Mouse (Mus musculus) adrenal gland, adult (tissue): Measurements from ENCODE around the gene Gm13090.
A peak's percentile ranks its signal among the peaks of the same experiment; 100 is the strongest.

Experiments used
- DNase-seq, 2 experiments: peaks; one replicate each; pipeline ENCODE4 v3.0.0; 2022 to 2023; ENCODE audit warnings: low spot score in 1 of 2; ENCODE audit not compliant: inconsistent age in 2 of 2

Gm13090 gene

GRCm38 (mm10) chr4:151135491-151135890, 46.1 kb downstream of the Gm13090 start:
- no peak for DNase-seq

DNA sequence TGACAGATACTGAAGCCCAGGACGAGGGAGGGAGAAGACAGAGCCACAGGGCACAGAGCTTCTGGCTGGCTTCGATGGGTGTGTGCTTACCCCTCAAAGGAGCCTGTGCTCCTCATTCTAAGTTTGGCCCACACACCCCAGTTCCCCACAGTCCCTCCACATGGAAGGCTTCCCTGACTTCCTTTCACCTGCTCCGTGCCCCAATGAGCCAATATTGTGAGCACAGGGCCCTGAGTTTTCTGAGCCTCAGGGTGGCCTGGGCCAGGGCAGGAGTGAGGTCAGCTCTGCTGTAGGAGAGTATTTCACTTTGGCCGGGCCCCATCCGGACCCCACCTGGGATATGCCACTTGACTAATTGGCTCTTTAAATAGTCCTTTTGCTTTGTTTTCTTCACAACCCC, 48.3 kb downstream of the Gm13090 start:
- no peak for DNase-seq

DNA sequence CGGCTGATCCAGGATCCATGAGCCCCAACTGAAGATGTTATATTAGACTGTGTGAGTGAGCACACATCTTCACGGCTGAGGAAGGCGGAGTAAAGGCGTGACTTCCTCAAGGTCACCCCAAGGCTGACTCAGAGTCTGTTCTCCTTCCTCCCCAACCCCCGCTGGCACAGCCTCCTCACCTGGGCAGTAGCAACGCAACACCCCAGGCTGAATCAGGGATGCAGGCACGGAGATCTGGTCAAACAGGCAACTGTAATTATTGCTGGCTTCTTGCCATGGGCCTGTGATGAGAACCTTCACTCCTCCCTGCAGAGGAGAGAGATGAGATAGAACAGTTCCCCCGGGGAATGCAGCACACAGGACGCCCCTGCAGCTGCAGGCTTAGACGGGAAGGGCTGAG, 48.8 kb downstream of the Gm13090 start:
- DNase-seq, result peak; percentile 45 to 71

- no peak for DNase-seq
Measured at GRCm38 (mm10) chr4:151138586-151138985, 49.2 kb downstream of the Gm13090 start.

GRCm38 (mm10) chr4:151139053-151139840, 49.9 kb downstream of the Gm13090 start:
- DNase-seq, result peak; percentile 77 to 89

GRCm38 (mm10) chr4:151140368-151140982, 51.1 kb downstream of the Gm13090 start:
- DNase-seq, result peak; percentile 47 to 61
